Mouse (Mus musculus): ENCODE data around the gene Fam71f1. TPM values are rescaled to one million over a fixed set of nuclear protein-coding genes. Genes with fewer than 3 reads are reported as not detected.
"Not testable (repeated sequence)": the region's sequence is repeated elsewhere in the genome, so short reads cannot be mapped to it uniquely, and the experiment has no call there.

The Fam71f1 gene
- total RNA-seq, 2 experiments from 2014 or later = not detected

DNA sequence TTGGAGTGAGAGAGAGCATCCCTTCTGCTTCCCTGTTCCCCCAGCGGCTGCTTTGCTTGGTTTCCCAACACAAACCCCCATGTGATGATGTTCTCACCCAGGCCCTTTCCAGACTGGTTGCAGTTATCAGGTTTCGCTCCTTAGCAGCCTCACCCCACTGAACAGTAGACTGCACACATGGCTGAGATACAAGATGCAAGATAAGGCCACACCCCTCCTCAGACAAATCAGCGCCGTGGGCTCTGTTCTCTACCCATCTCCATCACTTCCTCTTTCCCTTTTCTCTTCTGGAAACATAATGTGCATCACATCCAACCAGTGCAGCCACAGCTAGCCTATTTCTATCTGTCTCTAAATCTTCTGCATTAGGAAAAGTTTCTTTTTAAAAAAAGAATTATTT, 10.6 kb downstream of the Fam71f1 start:
- DNase-seq = no peak

DNA sequence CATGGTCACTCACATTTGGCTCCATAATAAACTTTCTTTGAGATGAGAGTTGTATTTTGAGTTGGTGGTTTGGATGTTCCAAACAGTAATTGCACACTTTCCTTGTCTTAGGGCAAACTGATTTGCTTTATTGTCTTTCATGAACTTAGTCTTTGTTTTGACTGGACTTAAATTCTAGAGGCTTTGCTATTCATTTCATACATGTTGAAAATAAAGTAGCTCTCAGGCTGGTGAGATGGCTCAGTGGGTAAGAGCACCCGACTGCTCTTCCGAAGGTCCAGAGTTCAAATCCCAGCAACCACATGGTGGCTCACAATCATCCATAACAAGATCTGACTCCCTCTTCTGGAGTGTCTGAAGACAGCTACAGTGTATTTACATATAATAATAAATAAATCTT, 27.6 kb downstream of the Fam71f1 start:
- not testable (repeated sequence) for DNase-seq

DNA sequence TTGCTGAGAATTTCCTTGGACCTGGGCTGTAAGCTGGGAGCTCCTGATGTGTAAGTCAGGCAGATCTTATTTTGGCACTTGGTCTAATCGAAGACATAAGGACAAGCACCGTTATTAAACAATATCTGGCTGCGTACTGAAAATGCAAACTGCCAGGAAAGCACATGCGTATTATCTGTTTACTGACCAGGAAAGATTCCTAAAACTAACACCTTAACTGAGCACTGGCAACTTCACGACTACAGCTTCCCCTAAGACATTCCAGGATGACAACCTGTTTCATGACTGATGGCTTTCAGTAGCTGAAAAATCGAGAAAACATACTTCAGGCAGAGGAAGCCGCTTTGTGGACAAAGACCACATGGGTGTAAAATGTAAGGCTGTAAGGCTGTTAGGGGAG, 28.2 kb downstream of the Fam71f1 start:
- no peak for DNase-seq

GRCm38 (mm10) chr6:29347665-29348370, 28.9 kb downstream of the Fam71f1 start, which contains the start of gene Calu:
Gene Calu, plus strand, starts transcription at chr6:29348069.
- DNase-seq = peak; percentile 99 to 100

GRCm38 (mm10) chr6:29348371-29348724, 29.4 kb downstream of the Fam71f1 start:
- DNase-seq = no peak

GRCm38 (mm10) chr6:29351613-29352012, 32.7 kb downstream of the Fam71f1 start:
- no peak for DNase-seq

- DNase-seq = no peak
Observed at GRCm38 (mm10) chr6:29352816-29353215, 33.9 kb downstream of the Fam71f1 start.

DNA sequence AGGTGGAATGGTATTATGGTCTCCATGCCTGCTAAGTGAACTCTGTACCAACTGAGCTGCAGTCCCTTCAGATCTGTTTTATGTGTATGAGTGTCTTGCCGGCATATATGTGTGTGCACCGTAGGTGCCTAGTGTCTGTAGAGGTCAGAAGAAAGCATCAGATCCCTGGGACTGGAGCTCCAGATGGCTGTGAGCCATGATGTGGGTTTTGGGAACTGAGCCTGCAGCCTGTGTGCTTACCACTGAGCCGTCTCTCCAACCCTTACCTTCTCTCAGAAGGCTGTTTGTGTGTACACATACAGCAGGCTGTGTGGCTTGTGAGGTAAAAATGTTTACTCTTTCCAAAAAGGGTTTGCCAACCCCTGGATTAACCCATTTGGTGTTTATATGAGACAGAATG, 40.4 kb downstream of the Fam71f1 start:
- no peak for DNase-seq

DNA sequence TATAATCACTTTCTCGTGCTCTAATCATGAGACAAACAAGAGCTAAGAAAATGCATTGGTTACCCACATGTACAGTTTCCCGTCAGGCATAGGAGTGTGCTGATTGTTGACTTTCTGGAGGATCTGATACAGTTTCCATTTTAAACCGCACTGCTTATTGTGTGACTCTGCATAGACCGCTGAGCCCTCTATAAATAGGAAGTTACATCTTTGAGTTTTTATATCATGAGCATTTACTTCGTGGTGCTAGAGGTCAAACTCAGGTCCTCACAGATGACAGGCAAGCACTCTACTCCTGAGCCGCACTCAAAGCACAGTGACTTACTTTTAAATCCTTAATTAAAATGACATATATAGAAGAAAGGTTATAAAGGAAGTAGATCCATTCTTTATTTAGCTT, 41.3 kb downstream of the Fam71f1 start:
- no peak for DNase-seq

DNA sequence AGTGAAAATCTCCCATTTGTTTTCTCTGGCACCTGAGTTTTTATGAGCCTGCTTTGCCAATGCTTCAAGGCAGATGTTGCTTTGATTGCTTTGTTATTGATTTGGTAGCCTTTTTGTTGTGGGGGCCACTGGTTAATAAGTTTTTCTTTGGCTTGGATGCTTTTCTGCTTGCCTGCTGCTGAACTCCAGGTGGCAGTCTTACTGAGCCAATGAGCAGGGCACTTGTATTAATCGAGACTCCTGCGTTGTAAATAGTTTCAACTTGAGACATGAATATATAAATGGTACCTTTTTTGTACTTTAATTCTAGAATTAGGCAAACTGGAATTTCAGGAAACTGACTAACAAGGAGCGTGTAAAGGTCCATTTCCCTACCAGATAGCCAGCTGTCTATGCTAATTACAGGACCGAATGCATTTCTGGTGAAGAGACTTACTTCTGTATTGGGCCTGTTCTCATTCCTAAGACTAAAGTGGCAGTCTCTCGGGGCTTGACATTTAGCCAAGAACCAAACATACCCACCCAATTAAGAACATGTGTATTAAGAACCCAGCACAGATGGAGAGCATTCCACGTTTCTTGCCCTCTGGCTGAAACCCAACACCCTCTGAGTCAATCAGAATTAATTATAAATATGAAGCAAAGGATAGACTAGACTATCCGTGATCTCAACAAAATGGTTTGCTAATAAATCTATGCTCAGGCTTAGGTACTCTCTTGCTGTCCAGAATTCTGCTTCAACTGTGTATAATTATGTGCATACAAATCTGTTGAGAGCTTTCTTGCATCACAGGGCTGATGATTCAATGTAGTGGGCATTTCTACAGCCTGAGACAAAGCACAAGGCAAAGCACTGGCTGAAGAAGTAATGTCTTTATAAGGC, 43.5 kb downstream of the Fam71f1 start:
- DNase-seq = no peak

DNA sequence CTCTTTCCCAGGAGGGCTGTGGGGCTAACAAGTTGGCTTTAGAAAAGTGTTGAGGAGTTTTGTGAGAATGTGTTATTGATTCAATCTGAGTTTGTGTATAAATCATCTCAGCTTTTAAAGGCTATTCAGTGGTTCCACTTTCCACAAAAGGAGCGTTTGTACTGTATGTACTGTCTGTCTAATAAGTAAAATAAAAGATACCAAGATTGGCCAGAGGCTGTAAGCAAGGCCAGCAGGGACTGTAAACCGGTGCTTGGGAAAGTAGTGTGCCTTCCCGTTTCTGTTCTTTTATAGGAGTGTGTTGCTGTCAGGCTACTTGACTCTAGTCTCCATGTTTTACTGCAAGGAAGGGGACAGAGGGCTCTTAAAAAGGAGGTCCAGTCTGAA, 44.2 kb downstream of the Fam71f1 start:
- DNase-seq = no peak

GRCm38 (mm10) chr6:29365277-29365676, 46.3 kb downstream of the Fam71f1 start:
- DNase-seq = no peak

DNA sequence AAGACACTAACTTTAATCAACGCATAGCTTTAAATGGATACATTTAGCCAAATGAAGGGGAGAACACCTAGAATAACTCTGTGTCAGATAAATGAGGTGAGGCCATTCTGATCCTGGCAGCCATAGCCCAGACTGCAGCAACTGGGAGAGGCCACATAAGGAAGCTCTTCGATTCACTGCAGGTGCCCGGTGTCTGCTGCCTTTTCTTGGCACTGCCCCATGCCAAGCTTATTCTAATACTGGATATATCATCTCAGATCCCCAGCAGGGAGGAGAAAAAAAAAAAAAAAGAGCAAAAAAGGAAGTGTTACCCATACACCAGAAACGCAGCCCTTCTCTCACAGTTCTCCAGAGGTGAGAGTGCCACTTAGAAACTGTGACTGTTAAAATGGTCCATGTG, 58.4 kb downstream of the Fam71f1 start:
- no peak for DNase-seq

GRCm38 (mm10) chr6:29378678-29379077, 59.7 kb downstream of the Fam71f1 start:
- DNase-seq = no peak

GRCm38 (mm10) chr6:29379954-29380353, 61.0 kb downstream of the Fam71f1 start:
- no peak for DNase-seq

- DNase-seq = no peak
Observed at GRCm38 (mm10) chr6:29382442-29382841, 63.5 kb downstream of the Fam71f1 start.

Other genes starting within 250 kb of the Fam71f1 start
- 10 to 100 TPM; 46.1 to 53.8 TPM for gene Rbm28, start 154.1 kb upstream of the Fam71f1 start, total RNA-seq (2021)
- 1 to 10 TPM; 2.0 to 2.1 TPM for gene Prrt4, start 139.6 kb upstream of the Fam71f1 start, total RNA-seq (2021)
- 10 to 100 TPM; 40.9 to 41.8 TPM for gene Impdh1, start 102.8 kb upstream of the Fam71f1 start, total RNA-seq (2021)
- gene Hilpda, start 46.7 kb upstream of the Fam71f1 start, total RNA-seq (2021) = 1 to 10 TPM; 5.9 to 6.2 TPM
- under 1 TPM; 0.60 to 0.86 TPM for gene Fam71f2, start 39.5 kb upstream of the Fam71f1 start, total RNA-seq (2021)
- gene Calu, start 28.9 kb downstream of the Fam71f1 start, total RNA-seq (2021) = 10 to 100 TPM; 67.7 to 70.1 TPM
- not detected for gene Opn1sw, start 69.3 kb downstream of the Fam71f1 start, total RNA-seq (2021)
- gene Ccdc136, start 77.2 kb downstream of the Fam71f1 start, total RNA-seq (2021) = 10 to 100 TPM; 62.7 to 64.8 TPM
- gene Flnc, start 114.1 kb downstream of the Fam71f1 start, total RNA-seq (2021) = 1 to 10 TPM; 1.1 to 1.2 TPM
- gene Atp6v1f, start 148.6 kb downstream of the Fam71f1 start, total RNA-seq (2021) = 100 to 1,000 TPM; 242 to 264 TPM
- gene Atp6v1fnb, start 152.3 kb downstream of the Fam71f1 start, total RNA-seq (2021) = 1 to 10 TPM; 1.2 to 2.0 TPM
- gene Kcp, start 188.8 kb downstream of the Fam71f1 start, total RNA-seq (2021) = 1 to 10 TPM; 1.7 to 1.9 TPM
- 1 to 10 TPM; 4.5 to 4.8 TPM for gene Irf5, start 207.5 kb downstream of the Fam71f1 start, total RNA-seq (2021)

Data from layer of hippocampus, postnatal 36 days (tissue).